Mouse (Mus musculus) cerebral cortex, adult 2 months (tissue): ENCODE results near the gene Tfrc.

ENCODE experiments used
- WGBS: fragments of 180-500 bp; shearing (Covaris S2); methylation state at CpG from one replicate; pipeline ENCODE4 v1.1.7; 2018; 5-methylcytosine and 5-hydroxymethylcytosine counted together

The Tfrc gene

DNA sequence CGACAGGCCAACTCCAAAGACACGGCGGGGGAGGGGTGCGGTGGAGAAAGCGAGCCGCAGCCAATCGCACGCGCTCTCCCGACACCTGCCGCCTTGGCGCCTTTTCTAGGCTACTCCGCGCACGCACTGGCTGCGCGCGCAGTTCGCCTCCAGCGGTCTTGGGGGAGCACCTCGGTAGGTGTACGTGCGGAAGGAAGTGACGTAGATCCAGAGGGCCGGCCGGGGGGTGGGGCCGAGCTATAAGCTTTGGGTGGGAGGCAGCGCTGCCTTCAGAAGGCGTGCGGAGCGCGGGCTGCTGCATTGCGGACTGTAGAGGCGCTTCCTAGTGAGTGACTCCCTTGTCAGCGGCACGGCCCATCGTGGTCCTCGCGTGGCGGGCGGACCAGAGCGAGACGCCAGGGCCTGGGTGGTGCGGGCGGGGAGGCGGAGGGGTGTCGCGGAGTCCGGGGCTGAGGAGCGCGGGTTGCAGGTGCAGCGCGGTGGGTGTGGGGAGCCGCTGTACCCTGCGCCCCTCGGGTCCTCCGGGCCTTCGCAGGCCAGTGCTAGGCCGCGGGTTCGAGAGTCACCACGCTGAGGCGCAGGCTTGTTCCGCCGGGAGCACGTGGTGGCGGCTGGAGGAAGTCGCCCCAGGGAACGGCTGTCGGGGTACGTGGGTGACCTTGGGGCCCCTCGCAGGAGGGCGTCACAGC lies at the start of gene Tfrc:
Tfrc (plus strand) TSS at position 209 of the 689 bp plus-strand sequence.
- under 1% methylated on average over 73 of the region's 73 CpGs for WGBS

DNA sequence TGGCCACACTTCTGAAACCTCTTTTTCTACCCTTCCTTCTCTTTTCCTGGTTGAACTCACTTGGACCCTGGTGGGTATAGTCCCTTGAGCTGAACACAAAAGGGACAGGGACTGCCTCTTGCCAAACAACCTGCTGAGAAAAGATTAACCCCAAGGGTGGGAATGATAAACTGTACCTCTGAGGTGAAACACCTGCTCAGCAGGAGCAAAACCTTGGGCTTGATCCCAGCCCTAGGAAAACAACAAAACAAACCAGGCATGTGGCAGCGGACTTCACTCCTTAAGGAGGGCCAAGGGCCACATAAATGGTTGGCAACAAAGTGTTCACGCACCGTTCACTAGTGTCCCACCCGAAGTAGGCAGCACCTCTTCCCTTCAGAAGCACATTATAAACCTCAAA lies 49.2 kb upstream of the Tfrc start:
- WGBS: 73% methylated on average over 4 of the region's 4 CpGs

DNA sequence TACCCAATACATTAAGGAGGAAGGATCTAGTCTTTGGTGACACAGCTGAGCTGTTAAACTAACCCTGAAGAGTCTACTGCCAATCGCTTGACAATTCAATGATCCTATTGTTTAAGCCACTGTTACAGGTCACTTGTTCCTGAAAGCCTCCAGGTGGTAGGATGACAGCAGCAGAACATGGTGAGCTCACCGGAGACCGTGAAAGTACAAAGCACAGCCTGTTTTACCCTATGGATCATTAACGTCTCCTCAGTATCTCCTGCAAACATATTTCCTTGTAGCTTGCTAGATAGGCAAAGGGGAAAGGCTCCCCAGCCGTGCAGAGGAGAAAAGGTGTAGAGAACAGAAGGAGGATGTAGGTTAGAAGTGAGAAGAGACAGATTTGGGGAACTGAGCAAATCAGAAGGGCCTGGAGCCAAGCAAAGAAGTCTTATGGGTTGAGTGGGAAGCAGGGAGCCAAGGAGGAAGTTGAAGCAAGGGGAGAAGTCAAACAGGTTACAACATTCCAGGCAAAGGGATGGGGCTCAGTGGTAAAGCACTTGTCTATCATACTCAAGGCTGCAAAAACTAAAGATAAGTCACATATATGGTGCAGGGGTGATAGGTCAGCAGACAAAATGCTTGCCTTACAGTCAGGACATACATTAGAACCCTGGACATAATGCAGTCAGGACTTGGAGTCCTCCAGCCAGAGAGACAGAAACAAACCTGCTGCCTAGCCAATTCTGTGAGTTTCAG lies 45.5 kb upstream of the Tfrc start:
- WGBS: 80% methylated on average over 5 of the region's 5 CpGs

- 78% methylated on average over 4 of the region's 4 CpGs for WGBS
Observed at GRCm38 (mm10) chr16:32567282-32567681, 41.4 kb upstream of the Tfrc start.

DNA sequence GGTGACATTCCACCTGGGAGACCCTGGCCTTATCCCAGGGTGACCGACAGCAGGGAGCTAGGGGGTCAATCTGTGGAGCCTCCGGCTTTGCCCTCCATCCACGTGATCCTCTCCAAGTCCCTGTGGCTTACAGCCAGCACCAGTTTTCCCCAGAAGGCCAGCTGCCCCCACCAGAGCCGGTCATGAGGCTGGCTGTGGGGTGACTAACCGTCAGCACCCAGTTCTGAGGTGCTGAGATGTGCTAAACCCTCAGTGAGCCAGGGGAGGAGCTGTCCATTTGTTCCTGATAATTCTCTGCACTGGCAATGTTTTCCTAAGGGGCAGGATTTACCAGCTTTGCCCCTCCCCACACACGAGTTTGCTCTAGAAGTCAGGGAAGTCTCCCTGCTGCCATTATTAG lies 40.3 kb upstream of the Tfrc start:
- WGBS: 71% methylated on average over 6 of the region's 6 CpGs

DNA sequence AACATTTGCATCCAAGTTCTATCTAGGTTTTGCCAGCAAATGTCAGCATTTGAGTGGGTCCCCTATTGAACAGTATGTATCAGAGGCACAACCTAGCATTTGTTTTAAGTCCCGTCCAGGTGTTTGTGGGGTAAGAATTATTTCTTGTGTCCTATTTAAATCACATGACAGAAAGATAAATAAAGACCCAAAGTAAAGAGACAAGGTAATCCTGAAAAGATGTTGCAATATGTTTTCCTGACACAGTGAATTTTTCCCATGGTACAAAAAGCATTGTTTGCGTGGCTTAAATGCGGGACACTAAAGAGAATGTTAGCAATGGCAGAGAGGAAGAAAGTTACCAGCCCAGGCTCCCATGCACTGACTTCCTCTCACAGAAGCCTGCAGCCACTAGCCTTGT lies 38.7 kb upstream of the Tfrc start:
- 92% methylated on average over 3 of the region's 3 CpGs for WGBS

GRCm38 (mm10) chr16:32572528-32572927 lies 36.2 kb upstream of the Tfrc start:
- WGBS: 85% methylated on average over 4 of the region's 4 CpGs

GRCm38 (mm10) chr16:32586482-32586881 lies 22.2 kb upstream of the Tfrc start:
- 89% methylated on average over 4 of the region's 4 CpGs for WGBS

- WGBS: 91% methylated on average over 3 of the region's 3 CpGs
Observed at GRCm38 (mm10) chr16:32588568-32588967, 20.2 kb upstream of the Tfrc start.

GRCm38 (mm10) chr16:32591521-32591920 lies 17.2 kb upstream of the Tfrc start:
- WGBS: 93% methylated on average over 8 of the region's 8 CpGs

DNA sequence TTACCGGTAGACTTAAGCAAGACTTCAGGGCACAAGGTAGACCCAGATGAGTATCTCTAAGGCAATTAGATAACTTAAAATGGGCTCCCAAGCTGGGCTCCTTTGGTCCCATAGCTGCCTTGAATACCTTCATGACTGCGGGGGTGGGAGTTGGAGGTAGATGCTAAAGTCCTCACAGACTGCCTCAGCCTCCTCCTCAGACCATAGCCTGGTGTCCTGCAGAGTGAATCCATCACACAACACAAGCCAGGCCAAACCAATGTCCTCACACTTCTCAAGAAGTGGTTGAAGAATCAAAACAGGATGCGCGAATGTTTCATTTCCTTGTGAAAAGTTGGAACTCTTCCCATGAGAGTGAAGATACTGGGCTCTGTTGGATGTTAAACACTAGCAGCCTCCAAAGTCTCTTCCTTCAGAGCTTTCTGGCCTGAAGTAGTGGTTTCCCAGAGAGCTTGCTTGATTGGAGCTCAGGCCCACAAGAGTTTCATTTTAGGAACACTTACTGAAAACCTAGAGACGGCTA lies 15.4 kb upstream of the Tfrc start:
- 83% methylated on average over 5 of the region's 5 CpGs for WGBS

GRCm38 (mm10) chr16:32593916-32594315 lies 14.8 kb upstream of the Tfrc start:
- WGBS: 83% methylated on average over 5 of the region's 5 CpGs

- WGBS: 82% methylated on average over 5 of the region's 5 CpGs
Observed at GRCm38 (mm10) chr16:32594701-32595100, 14.0 kb upstream of the Tfrc start.

DNA sequence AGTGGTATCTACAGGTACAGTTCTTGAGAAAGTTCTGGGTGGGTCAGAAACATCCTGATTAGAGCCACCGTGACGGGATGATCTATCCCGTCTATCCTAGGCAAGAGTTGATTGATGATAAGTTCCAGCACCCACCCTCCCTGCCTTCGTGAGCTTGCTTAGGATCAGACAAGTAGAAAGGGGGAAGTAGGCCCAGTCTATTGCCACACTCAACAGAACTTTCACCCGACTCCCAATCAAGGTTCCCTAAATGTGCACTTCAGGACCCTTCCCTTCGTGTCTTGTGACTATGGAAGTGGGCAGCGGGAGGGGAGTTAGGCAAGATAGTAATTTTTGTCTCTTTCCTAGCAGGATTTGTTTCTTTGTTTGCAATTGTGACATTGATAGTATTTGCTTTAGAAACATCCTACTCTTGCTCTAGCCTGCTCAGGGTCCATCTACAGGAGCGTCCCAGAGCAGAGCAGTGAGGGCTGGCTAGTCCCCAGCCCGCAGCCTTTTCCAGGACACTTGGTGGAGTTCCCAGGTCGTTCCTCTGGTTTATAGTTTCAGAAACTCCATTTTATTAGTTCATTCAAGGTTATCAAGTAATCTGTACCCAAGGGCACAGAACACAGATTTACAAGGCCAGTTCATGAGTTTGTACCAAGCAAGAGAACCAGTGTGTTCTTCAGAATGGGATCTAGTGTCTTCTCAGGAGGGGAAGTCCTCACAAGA lies 13.4 kb upstream of the Tfrc start:
- WGBS: 92% methylated on average over 10 of the region's 10 CpGs

- WGBS: 34% methylated on average over 4 of the region's 4 CpGs
Observed at GRCm38 (mm10) chr16:32597909-32598381, 10.8 kb upstream of the Tfrc start.

GRCm38 (mm10) chr16:32599151-32599550 lies 9.6 kb upstream of the Tfrc start:
- WGBS: 89% methylated on average over 1 of the region's 1 CpGs

DNA sequence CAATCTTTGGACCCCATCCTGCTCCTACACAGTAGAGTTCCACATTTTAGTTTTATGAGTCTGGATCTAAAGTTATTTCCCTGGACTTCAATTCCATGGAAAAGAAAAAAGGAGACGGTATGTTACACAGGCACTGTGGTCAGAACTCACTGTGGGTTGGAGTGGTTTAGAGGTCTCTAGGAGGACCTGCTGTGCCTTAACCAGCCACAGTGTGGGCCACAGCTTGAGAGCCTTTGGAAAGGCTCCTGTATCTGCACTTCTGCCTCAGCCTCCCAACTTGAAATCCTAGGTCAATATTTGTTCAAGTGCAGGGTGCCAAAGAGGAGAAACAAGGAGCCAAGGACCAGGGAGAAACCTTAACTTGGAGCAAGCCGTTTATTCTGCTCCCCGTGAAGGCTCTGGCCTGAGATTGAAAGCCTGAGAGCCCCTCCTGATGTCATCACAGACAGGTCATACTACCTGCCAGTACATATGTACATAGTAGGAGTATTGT lies 6.5 kb upstream of the Tfrc start:
- 90% methylated on average over 3 of the region's 3 CpGs for WGBS

GRCm38 (mm10) chr16:32607562-32608343 lies 967 bp upstream of the Tfrc start:
- 68% methylated on average over 7 of the region's 7 CpGs for WGBS

DNA sequence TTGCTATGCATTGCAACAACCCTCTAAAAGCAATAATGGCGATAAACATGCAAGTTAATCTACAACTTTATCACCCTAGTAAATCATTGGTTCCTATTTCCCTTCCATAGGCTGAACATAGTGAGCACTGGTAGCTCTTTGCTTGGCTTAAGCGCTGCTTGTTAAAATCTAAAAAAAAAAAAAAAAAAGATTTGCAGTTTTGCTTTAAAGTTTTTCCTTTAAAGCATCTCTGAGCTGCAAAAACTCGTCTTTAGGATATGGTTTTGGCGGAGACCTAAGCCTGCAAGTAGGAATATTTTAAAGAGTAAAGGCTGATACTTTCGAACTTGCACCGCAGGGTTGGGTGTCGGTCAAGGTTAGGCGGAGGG lies 392 bp upstream of the Tfrc start:
- 10% methylated on average over 8 of the region's 8 CpGs for WGBS

- 1% methylated on average over 14 of the region's 14 CpGs for WGBS
Observed at GRCm38 (mm10) chr16:32609401-32609779, 670 bp downstream of the Tfrc start.

- 67% methylated on average over 5 of the region's 5 CpGs for WGBS
Observed at GRCm38 (mm10) chr16:32610460-32611255, 1.9 kb downstream of the Tfrc start.
